Mouse (Mus musculus): ENCODE measurements around the gene Mipol1.
A peak's percentile ranks its signal among the peaks of the same experiment; 100 is the strongest.

The Mipol1 gene

GRCm38 (mm10) chr12:57243671-57244495 lies 13.7 kb downstream of the Mipol1 start:
- DNase-seq (ENCODE audit: low spot score in 2 of 2): no peak

GRCm38 (mm10) chr12:57258572-57258971 lies 28.3 kb downstream of the Mipol1 start:
- DNase-seq (ENCODE audit: low spot score in 2 of 2): no peak

- no peak for DNase-seq (ENCODE audit: low spot score in 2 of 2)
These were observed 45.2 kb downstream of the Mipol1 start for GRCm38 (mm10) chr12:57275456-57275855.

GRCm38 (mm10) chr12:57281155-57282114 lies 51.2 kb downstream of the Mipol1 start:
- peak; percentile 24 to 33 for DNase-seq (ENCODE audit: low spot score in 2 of 2)

GRCm38 (mm10) chr12:57285303-57286059 lies 55.3 kb downstream of the Mipol1 start:
- no peak for DNase-seq (ENCODE audit: low spot score in 2 of 2)

- DNase-seq (ENCODE audit: low spot score in 2 of 2): no peak
These were observed 77.1 kb downstream of the Mipol1 start for GRCm38 (mm10) chr12:57307337-57307736.

- no peak for DNase-seq (ENCODE audit: low spot score in 2 of 2)
These were observed 77.5 kb downstream of the Mipol1 start for GRCm38 (mm10) chr12:57307748-57308147.

GRCm38 (mm10) chr12:57339053-57339452 lies 108.8 kb downstream of the Mipol1 start:
- DNase-seq (ENCODE audit: low spot score in 2 of 2): no peak

- DNase-seq (ENCODE audit: low spot score in 2 of 2): no peak
These were observed 109.9 kb downstream of the Mipol1 start for GRCm38 (mm10) chr12:57340111-57340510.

GRCm38 (mm10) chr12:57362732-57363131 lies 132.5 kb downstream of the Mipol1 start:
- DNase-seq (ENCODE audit: low spot score in 2 of 2): no peak

GRCm38 (mm10) chr12:57364027-57364426 lies 133.8 kb downstream of the Mipol1 start:
- no peak for DNase-seq (ENCODE audit: low spot score in 2 of 2)

- DNase-seq (ENCODE audit: low spot score in 2 of 2): no peak
These were observed 141.7 kb downstream of the Mipol1 start for GRCm38 (mm10) chr12:57371790-57372547.

GRCm38 (mm10) chr12:57382797-57383196 lies 152.6 kb downstream of the Mipol1 start:
- DNase-seq (ENCODE audit: low spot score in 2 of 2): no peak

- no peak for DNase-seq (ENCODE audit: low spot score in 2 of 2)
These were observed 157.5 kb downstream of the Mipol1 start for GRCm38 (mm10) chr12:57387588-57388292.

- peak; percentile 25 to 27 for DNase-seq (ENCODE audit: low spot score in 2 of 2)
These were observed 169.3 kb downstream of the Mipol1 start for GRCm38 (mm10) chr12:57399547-57399946.

GRCm38 (mm10) chr12:57400186-57400585 lies 170.0 kb downstream of the Mipol1 start:
- no peak for DNase-seq (ENCODE audit: low spot score in 2 of 2)

- DNase-seq (ENCODE audit: low spot score in 2 of 2): no peak
These were observed 170.9 kb downstream of the Mipol1 start for GRCm38 (mm10) chr12:57401126-57401525.

GRCm38 (mm10) chr12:57402360-57402759 lies 172.1 kb downstream of the Mipol1 start:
- DNase-seq (ENCODE audit: low spot score in 2 of 2): no peak

GRCm38 (mm10) chr12:57409976-57410375 lies 179.7 kb downstream of the Mipol1 start:
- DNase-seq (ENCODE audit: low spot score in 2 of 2): no peak

- no peak for DNase-seq (ENCODE audit: low spot score in 2 of 2)
These were observed 183.6 kb downstream of the Mipol1 start for GRCm38 (mm10) chr12:57413833-57414232.

Measured in right cerebral cortex, postnatal 10 days (tissue).